Mouse (Mus musculus) adrenal gland, adult 8-10 months (tissue): Measurements from ENCODE around the gene Ier5. TPM values are rescaled to one million over a fixed set of nuclear protein-coding genes. Genes with fewer than 3 reads are reported as not detected.
A peak's percentile ranks its signal among the peaks of the same experiment; 100 is the strongest.

Experiments used
- DNase-seq: peaks from one replicate; pipeline ENCODE4 v3.0.0; 2022
- total RNA-seq, 4 experiments: library from RNA; stranded (reverse); gene quantifications; 2 replicates each; pipeline ENCODE4 v1.2.4; 2022

The Ier5 gene
- total RNA-seq, result 10 to 100 TPM in 3 of 4 experiments, 1 to 10 TPM in 1; 7.8 to 11.9 (median 11.2) TPM

GRCm38 (mm10) chr1:155099280-155099848, at the start of gene Ier5:
Gene Ier5, minus strand, starts transcription at chr1:155099636.
- DNase-seq, result peak; percentile 95

- DNase-seq, result no peak
These were observed 47.8 kb upstream of the Ier5 start for GRCm38 (mm10) chr1:155147228-155147627.

- peak; percentile 41 for DNase-seq
These were observed 47.1 kb upstream of the Ier5 start, which contains the start of gene Mr1 for GRCm38 (mm10) chr1:155146572-155146980. Gene Mr1, minus strand, starts transcription at chr1:155146814.

- DNase-seq, result no peak
These were observed 46.2 kb upstream of the Ier5 start for GRCm38 (mm10) chr1:155145620-155146019.

- peak; percentile 47 for DNase-seq
These were observed 40.6 kb upstream of the Ier5 start for GRCm38 (mm10) chr1:155140076-155140475.

GRCm38 (mm10) chr1:155138795-155139194, 39.4 kb upstream of the Ier5 start:
- DNase-seq, result peak; percentile 89

- no peak for DNase-seq
These were observed 35.4 kb upstream of the Ier5 start for GRCm38 (mm10) chr1:155134866-155135265.

GRCm38 (mm10) chr1:155127429-155127934, 28.0 kb upstream of the Ier5 start:
- DNase-seq, result no peak

- no peak for DNase-seq
These were observed 27.3 kb upstream of the Ier5 start for GRCm38 (mm10) chr1:155126716-155127115.

- no peak for DNase-seq
These were observed 25.0 kb upstream of the Ier5 start for GRCm38 (mm10) chr1:155124397-155124796.

- DNase-seq, result no peak
These were observed 22.8 kb upstream of the Ier5 start for GRCm38 (mm10) chr1:155121977-155122939.

- no peak for DNase-seq
These were observed 20.3 kb upstream of the Ier5 start for GRCm38 (mm10) chr1:155119719-155120118.

GRCm38 (mm10) chr1:155113946-155114345, 14.5 kb upstream of the Ier5 start:
- no peak for DNase-seq

- no peak for DNase-seq
These were observed 13.4 kb upstream of the Ier5 start for GRCm38 (mm10) chr1:155112875-155113274.

GRCm38 (mm10) chr1:155112118-155112517, 12.7 kb upstream of the Ier5 start:
- no peak for DNase-seq

- no peak for DNase-seq
These were observed 12.1 kb upstream of the Ier5 start for GRCm38 (mm10) chr1:155111491-155111890.

- no peak for DNase-seq
These were observed 10.2 kb upstream of the Ier5 start for GRCm38 (mm10) chr1:155109387-155110350.

- DNase-seq, result no peak
These were observed 9.0 kb upstream of the Ier5 start for GRCm38 (mm10) chr1:155108412-155108811.

- DNase-seq, result no peak
These were observed 8.4 kb upstream of the Ier5 start for GRCm38 (mm10) chr1:155107843-155108242.

- no peak for DNase-seq
These were observed 6.9 kb upstream of the Ier5 start for GRCm38 (mm10) chr1:155106310-155106709.

- DNase-seq, result no peak
These were observed 4.6 kb upstream of the Ier5 start for GRCm38 (mm10) chr1:155103991-155104390.

- no peak for DNase-seq
These were observed 3.2 kb upstream of the Ier5 start for GRCm38 (mm10) chr1:155102631-155103030.
